Mouse (Mus musculus): ENCODE results near the gene Igf2.

GRCm38 (mm10) chr7:142653726-142654125 lies 12.9 kb downstream of the Igf2 start:
- no peak for TF ChIP-seq EP300 (IDR thresholded peaks at IDR 0.05)
- TF ChIP-seq CTCF (IDR thresholded peaks at IDR 0.05): no peak

All from lung, postnatal 0 days (tissue).